Mouse (Mus musculus): ENCODE results near the gene Atp1b3.
"Not testable (repeated sequence)": the region's sequence is repeated elsewhere in the genome, so short reads cannot be mapped to it uniquely, and the experiment has no call there.

Gene Atp1b3

GRCm38 (mm10) chr9:96363581-96364140, 581 bp downstream of the Atp1b3 start:
- ATAC-seq (ENCODE audit: low TSS enrichment): peak; percentile 54

- ATAC-seq (ENCODE audit: low TSS enrichment): no peak
These were observed 4.2 kb downstream of the Atp1b3 start for GRCm38 (mm10) chr9:96360056-96360455.

- ATAC-seq (ENCODE audit: low TSS enrichment): no peak
These were observed 10.4 kb downstream of the Atp1b3 start for GRCm38 (mm10) chr9:96353799-96354198.

GRCm38 (mm10) chr9:96353121-96353769, 11.0 kb downstream of the Atp1b3 start:
- peak; percentile 41; the same call in 1 of the 2 replicates for ATAC-seq (ENCODE audit: low TSS enrichment)

GRCm38 (mm10) chr9:96351771-96352170, 12.5 kb downstream of the Atp1b3 start:
- ATAC-seq (ENCODE audit: low TSS enrichment): not testable (repeated sequence)

GRCm38 (mm10) chr9:96350476-96350875, 13.8 kb downstream of the Atp1b3 start:
- ATAC-seq (ENCODE audit: low TSS enrichment): no peak

GRCm38 (mm10) chr9:96350010-96350409, 14.2 kb downstream of the Atp1b3 start:
- peak; percentile 89 for ATAC-seq (ENCODE audit: low TSS enrichment)

GRCm38 (mm10) chr9:96348885-96349284, 15.4 kb downstream of the Atp1b3 start:
- ATAC-seq (ENCODE audit: low TSS enrichment): no peak

GRCm38 (mm10) chr9:96345750-96346149, 18.5 kb downstream of the Atp1b3 start:
- no peak for ATAC-seq (ENCODE audit: low TSS enrichment)

- ATAC-seq (ENCODE audit: low TSS enrichment): no peak
These were observed 33.1 kb downstream of the Atp1b3 start for GRCm38 (mm10) chr9:96331146-96331545.

GRCm38 (mm10) chr9:96328226-96328625, 36.0 kb downstream of the Atp1b3 start:
- no peak for ATAC-seq (ENCODE audit: low TSS enrichment)

- ATAC-seq (ENCODE audit: low TSS enrichment): 0 out of 2 replicates have a peak, but pooled peaks have one; percentile 3
These were observed 37.7 kb downstream of the Atp1b3 start for GRCm38 (mm10) chr9:96326496-96326923.

- no peak for ATAC-seq (ENCODE audit: low TSS enrichment)
These were observed 39.7 kb downstream of the Atp1b3 start for GRCm38 (mm10) chr9:96324502-96324901.

- no peak for ATAC-seq (ENCODE audit: low TSS enrichment)
These were observed 41.7 kb downstream of the Atp1b3 start for GRCm38 (mm10) chr9:96322411-96323152.

GRCm38 (mm10) chr9:96320551-96320980, 43.7 kb downstream of the Atp1b3 start:
- ATAC-seq (ENCODE audit: low TSS enrichment): peak; percentile 73

GRCm38 (mm10) chr9:96319333-96319732, 44.9 kb downstream of the Atp1b3 start:
- no peak for ATAC-seq (ENCODE audit: low TSS enrichment)

GRCm38 (mm10) chr9:96312074-96312473, 52.2 kb downstream of the Atp1b3 start:
- ATAC-seq (ENCODE audit: low TSS enrichment): no peak

GRCm38 (mm10) chr9:96308816-96309215, 55.4 kb downstream of the Atp1b3 start:
- ATAC-seq (ENCODE audit: low TSS enrichment): no peak

GRCm38 (mm10) chr9:96299324-96300008, 64.8 kb downstream of the Atp1b3 start:
- ATAC-seq (ENCODE audit: low TSS enrichment): peak; percentile 73

- ATAC-seq (ENCODE audit: low TSS enrichment): no peak
These were observed 72.1 kb downstream of the Atp1b3 start for GRCm38 (mm10) chr9:96292144-96292543.

GRCm38 (mm10) chr9:96284916-96285315, 79.3 kb downstream of the Atp1b3 start:
- ATAC-seq (ENCODE audit: low TSS enrichment): no peak
